Mouse (Mus musculus): Measurements from ENCODE around the gene Psapl1. TPM values are rescaled to one million over a fixed set of nuclear protein-coding genes. Genes with fewer than 3 reads are reported as not detected.
A peak's percentile ranks its signal among the peaks of the same experiment; 100 is the strongest.
"Not testable (repeated sequence)": the region's sequence is repeated elsewhere in the genome, so short reads cannot be mapped to it uniquely, and the experiment has no call there.

Gene Psapl1
- total RNA-seq, 2 experiments from 2014 or later: not detected

DNA sequence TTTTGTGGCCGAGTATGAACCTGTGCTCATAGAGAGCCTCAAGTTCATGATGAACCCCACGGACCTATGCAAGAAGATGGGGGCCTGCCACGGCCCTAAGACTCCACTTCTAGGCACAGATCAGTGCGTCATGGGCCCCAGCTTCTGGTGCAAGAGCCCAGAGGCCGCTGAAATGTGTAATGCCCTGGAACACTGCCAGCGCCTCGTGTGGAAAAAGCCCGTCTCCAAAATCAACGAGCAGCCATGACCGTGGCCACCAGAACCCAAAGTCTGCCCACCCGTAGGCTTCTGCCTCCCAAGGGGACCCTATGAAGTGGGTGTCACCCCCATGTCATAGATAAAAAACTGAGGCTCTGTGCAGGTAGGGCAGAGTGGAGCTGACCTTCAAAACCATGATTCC lies 1.6 kb downstream of the Psapl1 start:
- DNase-seq: no peak

DNA sequence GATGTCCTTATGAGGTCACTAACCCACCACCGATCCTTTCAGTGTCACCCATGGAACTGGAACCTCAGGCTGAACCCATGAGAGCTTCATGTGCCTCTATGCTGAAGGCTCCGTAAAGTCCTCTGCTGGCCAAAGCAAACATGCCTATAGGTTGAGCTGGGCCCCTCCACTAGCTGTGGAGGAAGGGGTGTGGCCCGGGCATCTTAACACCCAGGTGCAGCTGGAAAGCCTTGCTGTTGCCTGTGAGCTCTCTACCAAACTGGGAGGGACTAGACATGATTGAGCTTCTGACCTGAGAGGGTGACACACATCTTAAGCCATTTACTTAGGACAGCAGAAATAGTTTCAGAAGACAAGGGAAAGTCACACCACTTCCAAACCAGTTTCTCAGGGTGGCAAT lies 5.0 kb downstream of the Psapl1 start:
- DNase-seq: no peak

GRCm38 (mm10) chr5:36213310-36213709 lies 9.5 kb downstream of the Psapl1 start:
- peak; percentile 86 for DNase-seq

DNA sequence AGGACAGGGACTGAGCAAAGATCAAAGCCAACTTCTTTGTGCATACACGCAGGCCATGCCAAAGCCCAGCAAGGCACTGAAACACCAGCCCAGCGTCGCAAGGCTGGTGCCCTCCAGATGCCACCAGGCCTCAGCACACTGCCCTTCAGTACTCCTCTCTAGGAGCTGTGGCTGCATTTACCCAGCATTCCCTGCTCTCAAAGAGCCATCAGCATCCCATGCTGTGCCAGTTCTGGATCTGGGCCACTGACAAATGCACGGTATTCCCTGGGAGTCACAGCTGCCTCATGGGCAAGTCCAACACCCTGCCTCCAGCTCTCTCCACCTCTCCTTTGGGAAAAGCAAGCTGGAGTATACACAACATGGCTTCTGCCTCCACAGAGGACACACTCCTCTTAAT lies 16.3 kb downstream of the Psapl1 start:
- DNase-seq: no peak

- no peak for DNase-seq
These were observed 16.8 kb downstream of the Psapl1 start for GRCm38 (mm10) chr5:36220626-36221025.

- peak; percentile 64 to 69 for DNase-seq
These were observed 20.0 kb downstream of the Psapl1 start for GRCm38 (mm10) chr5:36223787-36224186.

- no peak for DNase-seq
These were observed 22.0 kb downstream of the Psapl1 start for GRCm38 (mm10) chr5:36225855-36226254.

DNA sequence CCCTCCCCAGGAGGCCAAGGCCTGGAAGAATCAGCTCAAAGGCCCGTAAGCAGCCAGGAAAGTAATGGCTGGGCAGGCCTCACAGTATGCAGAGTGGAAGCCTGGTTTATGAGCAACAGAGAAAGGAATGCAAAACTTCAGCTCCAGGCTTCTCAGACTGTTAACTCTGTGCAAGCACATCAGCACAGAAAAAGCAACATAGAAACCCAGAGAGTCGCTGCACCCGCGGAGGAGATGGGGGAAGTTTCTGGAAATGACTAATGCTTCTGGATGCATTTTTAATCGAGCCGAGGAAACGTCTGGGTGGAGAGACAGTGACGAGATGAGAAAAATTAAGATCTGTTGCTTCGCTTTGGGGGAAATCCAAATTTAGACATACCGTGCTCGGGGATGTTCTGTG lies 22.5 kb downstream of the Psapl1 start:
- DNase-seq: no peak

- DNase-seq: no peak
These were observed 24.9 kb downstream of the Psapl1 start for GRCm38 (mm10) chr5:36228405-36229370.

DNA sequence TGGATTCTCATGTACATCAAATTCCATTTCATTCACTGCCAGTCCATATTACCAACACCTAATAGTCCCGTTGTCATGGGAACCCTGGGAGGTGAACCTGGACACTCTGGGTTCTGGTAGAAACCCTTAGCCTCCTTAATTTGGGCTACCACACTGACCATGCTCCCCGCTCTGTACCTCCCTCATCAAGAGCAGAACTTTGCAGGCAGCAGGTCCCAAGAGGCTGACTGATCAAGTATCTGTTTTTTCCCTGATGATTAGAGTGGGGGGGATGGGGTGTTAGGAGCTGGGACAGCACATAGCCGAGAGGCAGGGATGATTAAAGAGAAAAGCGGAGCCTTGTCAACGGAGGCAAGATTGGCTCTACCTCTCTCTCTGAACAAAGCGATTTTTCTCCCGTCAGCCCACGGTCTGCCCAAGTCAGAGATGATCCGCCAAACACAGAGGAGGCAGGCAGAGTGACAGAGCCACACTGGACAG lies 26.5 kb downstream of the Psapl1 start:
- DNase-seq: no peak

GRCm38 (mm10) chr5:36237526-36237925 lies 33.7 kb downstream of the Psapl1 start:
- not testable (repeated sequence) for DNase-seq

- DNase-seq: no peak
These were observed 44.2 kb downstream of the Psapl1 start for GRCm38 (mm10) chr5:36248022-36248421.

DNA sequence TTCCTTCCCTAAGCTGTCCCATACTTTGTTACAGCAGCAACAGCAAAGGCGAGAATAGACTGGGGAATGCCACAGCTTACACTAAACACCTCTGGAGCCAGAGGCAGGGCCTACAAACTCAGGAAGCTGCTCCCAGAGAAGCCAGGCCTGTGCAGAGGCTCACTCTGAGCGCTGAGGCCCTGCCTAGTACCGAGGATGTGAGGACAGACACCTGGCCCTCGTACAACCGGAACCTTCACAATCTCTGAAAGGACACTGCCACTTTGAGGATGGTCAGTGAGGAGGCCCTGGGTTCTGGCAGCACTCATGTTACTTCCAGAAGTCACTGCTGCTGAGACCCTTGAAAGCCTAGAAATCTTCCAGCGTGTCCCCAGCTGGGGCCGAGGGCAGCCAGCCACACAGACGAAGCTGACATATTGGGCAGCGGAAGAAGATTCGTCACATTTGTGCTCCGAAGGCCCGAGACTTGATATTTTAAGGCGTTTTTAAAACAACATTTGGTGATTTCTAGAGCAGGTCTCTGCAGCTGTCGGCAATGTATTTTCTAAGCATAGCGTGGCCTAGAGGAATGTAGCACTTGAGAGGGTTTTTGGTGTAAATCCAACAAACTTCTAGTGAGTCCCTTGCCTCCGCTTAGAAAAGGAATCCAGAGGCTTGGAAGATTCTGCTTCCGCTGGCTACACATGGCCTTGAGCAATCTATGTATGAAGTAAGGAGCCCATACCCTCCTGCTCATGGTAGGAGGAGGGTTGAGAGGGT lies 49.1 kb downstream of the Psapl1 start:
- DNase-seq: no peak

DNA sequence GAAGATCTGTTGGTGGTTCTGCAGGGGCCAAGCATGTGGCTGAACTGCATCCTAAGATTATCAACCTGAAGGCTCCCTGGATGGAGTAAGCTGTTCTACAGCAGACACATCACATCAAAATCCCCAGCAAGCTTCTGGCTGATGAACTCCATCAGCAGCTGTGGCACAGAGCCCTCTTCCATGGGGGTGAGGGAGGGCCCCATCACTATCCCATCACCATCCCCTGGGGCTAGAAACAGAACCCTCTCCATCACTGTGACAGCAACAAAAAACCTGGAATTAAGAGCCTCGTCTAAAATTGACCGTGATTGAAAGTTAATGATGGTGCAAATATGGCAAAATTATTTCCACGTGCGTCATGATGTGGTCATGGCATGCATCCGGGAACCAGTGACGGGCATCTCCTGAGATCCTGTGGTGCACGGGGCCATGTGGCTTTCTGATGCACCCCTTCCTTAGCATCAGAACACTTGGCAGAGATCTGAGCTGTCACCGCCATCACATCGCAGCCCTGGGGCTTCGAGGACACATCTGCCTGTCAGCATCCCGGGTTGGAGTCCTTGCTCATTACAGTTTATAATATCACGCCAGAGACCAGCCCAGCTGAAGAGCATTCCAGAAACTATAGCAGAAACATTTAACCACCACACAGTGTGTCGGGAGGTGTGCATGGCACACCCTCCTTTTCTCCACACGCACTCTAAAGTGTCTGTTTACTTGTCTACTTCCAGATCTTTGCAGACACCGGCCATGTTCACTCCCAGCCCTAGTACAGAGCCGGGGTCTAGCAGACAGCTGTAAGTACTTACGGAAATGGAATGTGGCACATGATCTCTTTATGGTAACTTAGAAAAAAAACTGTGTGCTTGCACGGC lies 51.1 kb downstream of the Psapl1 start:
- DNase-seq: no peak

Other genes starting within 250 kb of the Psapl1 start
- 10 to 100 TPM; 52.0 to 56.6 TPM for gene Sorcs2, start 194.1 kb downstream of the Psapl1 start, total RNA-seq (2021)